Mouse (Mus musculus) left cerebral cortex, postnatal 25 days (tissue): ENCODE data around the gene Sntg2. TPM values are rescaled to one million over a fixed set of nuclear protein-coding genes. Genes with fewer than 3 reads are reported as not detected.

Experiments used
- DNase-seq, 2 experiments: peaks; one replicate each; pipeline ENCODE4 v3.0.0; 2022; ENCODE audit warnings: low spot score in 2 of 2, mixed read lengths in 1 of 2
- intact Hi-C: fragments of 180-260 bp; cut with DNase I; formaldehyde crosslinking; loops from one replicate; pipeline ENCODE4 v1.15.1; 2025
- total RNA-seq, 2 experiments: library from RNA; stranded (reverse); gene quantifications; 2 replicates each; pipeline ENCODE4 v1.2.3; 2021

The Sntg2 gene
- total RNA-seq, 2 experiments from 2014 or later: 6.5 to 9.9 TPM

- intact Hi-C loops: no loop called here
- no peak for DNase-seq
These were observed 156.3 kb downstream of the Sntg2 start for GRCm38 (mm10) chr12:30216762-30217441.

GRCm38 (mm10) chr12:30214761-30215160, 158.4 kb downstream of the Sntg2 start:
- no peak for DNase-seq
- intact Hi-C loops: no loop called here

- DNase-seq: no peak
- intact Hi-C loops: no loop called here
These were observed 162.8 kb downstream of the Sntg2 start for GRCm38 (mm10) chr12:30210388-30210787.

- no peak for DNase-seq
- intact Hi-C loops: loop anchor here (10.0 kb wide), 1 partner anchor 154 kb away; no protein-coding TSS in a partner anchor
These were observed 164.6 kb downstream of the Sntg2 start for GRCm38 (mm10) chr12:30208527-30208926.

- intact Hi-C loops: loop anchor here (10.0 kb wide), 1 partner anchor 153 kb away; no protein-coding TSS in a partner anchor
- DNase-seq: no peak
These were observed 165.1 kb downstream of the Sntg2 start for GRCm38 (mm10) chr12:30208087-30208486.

- intact Hi-C loops: loop anchor here (10.0 kb wide), 1 partner anchor 150 kb away; no protein-coding TSS in a partner anchor
- no peak for DNase-seq
These were observed 168.7 kb downstream of the Sntg2 start for GRCm38 (mm10) chr12:30204457-30204856.

- intact Hi-C loops: loop anchor here (10.0 kb wide), 1 partner anchor 148 kb away; no protein-coding TSS in a partner anchor
- DNase-seq: no peak
These were observed 170.4 kb downstream of the Sntg2 start for GRCm38 (mm10) chr12:30202763-30203162.

- intact Hi-C loops: loop anchor here (1.0 to 10.0 kb wide), 2 partner anchors 45 to 146 kb away; no protein-coding TSS in a partner anchor
- DNase-seq: peak; percentile 34 to 37
These were observed 172.1 kb downstream of the Sntg2 start for GRCm38 (mm10) chr12:30201031-30201430.

GRCm38 (mm10) chr12:30200621-30201020, 172.6 kb downstream of the Sntg2 start:
- intact Hi-C loops: loop anchor here (1.0 to 10.0 kb wide), 2 partner anchors 46 to 146 kb away; no protein-coding TSS in a partner anchor
- DNase-seq: no peak

GRCm38 (mm10) chr12:30199735-30200134, 173.4 kb downstream of the Sntg2 start:
- DNase-seq: peak; percentile 42 to 71
- intact Hi-C loops: loop anchor here (1.0 to 10.0 kb wide), 3 partner anchors 145 to 379 kb away; no protein-coding TSS in a partner anchor

- DNase-seq: no peak
- intact Hi-C loops: no loop called here
These were observed 174.9 kb downstream of the Sntg2 start for GRCm38 (mm10) chr12:30198250-30198649.

GRCm38 (mm10) chr12:30181721-30182120, 191.5 kb downstream of the Sntg2 start:
- no peak for DNase-seq
- intact Hi-C loops: no loop called here

- no peak for DNase-seq
- intact Hi-C loops: no loop called here
These were observed 193.6 kb downstream of the Sntg2 start for GRCm38 (mm10) chr12:30179623-30180022.

GRCm38 (mm10) chr12:30177966-30178365, 195.2 kb downstream of the Sntg2 start:
- intact Hi-C loops: no loop called here
- no peak for DNase-seq

GRCm38 (mm10) chr12:30177529-30177928, 195.6 kb downstream of the Sntg2 start:
- intact Hi-C loops: no loop called here
- no peak for DNase-seq

GRCm38 (mm10) chr12:30168491-30168890, 204.7 kb downstream of the Sntg2 start:
- peak; percentile 23 to 88 for DNase-seq
- intact Hi-C loops: no loop called here

GRCm38 (mm10) chr12:30164538-30164937, 208.6 kb downstream of the Sntg2 start:
- no peak for DNase-seq
- intact Hi-C loops: no loop called here

GRCm38 (mm10) chr12:30164005-30164404, 209.2 kb downstream of the Sntg2 start:
- DNase-seq: no peak

GRCm38 (mm10) chr12:30161731-30162406, 211.3 kb downstream of the Sntg2 start:
- intact Hi-C loops: no loop called here
- DNase-seq: no peak

More at GRCm38 (mm10) chr12:30164005-30164404, 209.2 kb downstream of the Sntg2 start:
- intact Hi-C loops: no loop called here

- no peak for DNase-seq
- intact Hi-C loops: no loop called here
These were observed 212.7 kb downstream of the Sntg2 start for GRCm38 (mm10) chr12:30160475-30160874.

GRCm38 (mm10) chr12:30159788-30160187, 213.4 kb downstream of the Sntg2 start:
- intact Hi-C loops: no loop called here
- DNase-seq: no peak
